Mouse (Mus musculus): ENCODE data around the gene Efhd2. TPM values are rescaled to one million over a fixed set of nuclear protein-coding genes. Genes with fewer than 3 reads are reported as not detected.

Efhd2 gene
- total RNA-seq, 4 experiments from 2014 or later: 18.1 to 21.4 (median 19.6) TPM

GRCm38 (mm10) chr4:141809850-141810464, 64.8 kb downstream of the Efhd2 start:
- no peak for DNase-seq (ENCODE audit: low spot score)

Other genes with a start within 250 kb of the Efhd2 start
- gene Plekhm2, start 210.0 kb downstream of the Efhd2 start, total RNA-seq (2022): 100 to 1,000 TPM; 113 to 133 (median 117) TPM
- gene Rsc1a1, start 189.3 kb downstream of the Efhd2 start, total RNA-seq (2022): 1 to 10 TPM in 2 of 4 experiments, not detected in 2; 1.2 to 4.0 TPM
- gene Ddi2, start 151.5 kb downstream of the Efhd2 start, total RNA-seq (2022): 10 to 100 TPM; 26.1 to 34.6 (median 29.1) TPM
- under 1 TPM in 3 of 4 experiments, not detected in 1; 0.44 to 0.66 (median 0.63) TPM for gene Agmat, start 128.2 kb downstream of the Efhd2 start, total RNA-seq (2022)
- gene Dnajc16, start 84.0 kb downstream of the Efhd2 start, total RNA-seq (2022): 10 to 100 TPM; 23.2 to 28.7 (median 25.0) TPM
- gene Casp9, start 81.3 kb downstream of the Efhd2 start, total RNA-seq (2022): 10 to 100 TPM in 2 of 4 experiments, 1 to 10 TPM in 2; 7.9 to 10.7 (median 10.0) TPM
- 1 to 10 TPM in 1 of 4 experiments, not detected in 3; 1.0 TPM for gene Cela2a, start 48.8 kb downstream of the Efhd2 start, total RNA-seq (2022)
- not detected for gene Ctrc, start 28.6 kb downstream of the Efhd2 start, total RNA-seq (2022)
- gene Fhad1, start 140.2 kb upstream of the Efhd2 start, total RNA-seq (2022): under 1 TPM; 0.26 to 0.41 (median 0.35) TPM
- 1 to 10 TPM; 4.4 to 5.4 (median 4.7) TPM for gene Tmem51, start 209.4 kb upstream of the Efhd2 start, total RNA-seq (2022)